Mouse (Mus musculus) G1E (cell line): ENCODE measurements around the gene Rpl36al.

Experiments used
- CTCF ChIP-seq: IDR thresholded peaks from 2 replicates; pipeline ENCODE4 v1.5.1; 2012; ENCODE audit warnings: low read depth, low read length, inconsistent platforms, mixed read lengths
- GATA1 ChIP-seq: IDR thresholded peaks from 2 replicates; pipeline ENCODE4 v1.6.1; 2012; ENCODE audit warnings: borderline replicate concordance, low read length, inconsistent platforms, mixed read lengths
- GATA2 ChIP-seq: IDR thresholded peaks from 2 replicates; pipeline ENCODE4 v1.6.1; 2012; ENCODE audit warnings: low read depth, low read length, inconsistent platforms, borderline replicate concordance
- TAL1 ChIP-seq: conservative IDR thresholded peaks from 2 replicates; pipeline ENCODE4 v1.6.1; 2012; ENCODE audit warnings: low read depth, low read length, inconsistent platforms, mixed read lengths

DNA sequence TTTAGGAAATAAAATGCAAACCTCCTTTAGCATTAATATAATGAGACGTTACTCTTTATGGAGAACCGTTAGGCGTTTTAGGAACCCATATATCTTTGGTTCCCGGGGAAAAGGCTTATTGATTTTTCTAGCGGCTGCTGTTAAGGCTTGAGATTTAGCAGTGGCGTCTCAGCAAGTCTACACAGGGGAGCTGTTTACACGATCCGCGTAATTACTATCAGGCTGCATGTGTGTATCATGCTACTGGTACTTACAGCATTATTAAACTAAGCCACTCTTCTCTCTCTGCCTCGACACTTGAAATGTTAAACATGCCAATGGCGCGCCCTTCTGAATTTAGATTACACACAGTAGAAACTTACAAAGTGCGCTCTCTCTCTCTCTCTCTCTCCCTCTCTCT is 33.8 kb downstream of the Rpl36al start:
- TF ChIP-seq CTCF (no peak), GATA1 (no peak), TAL1 (no peak), GATA2 (no peak)
